In the genomic region with DNA sequence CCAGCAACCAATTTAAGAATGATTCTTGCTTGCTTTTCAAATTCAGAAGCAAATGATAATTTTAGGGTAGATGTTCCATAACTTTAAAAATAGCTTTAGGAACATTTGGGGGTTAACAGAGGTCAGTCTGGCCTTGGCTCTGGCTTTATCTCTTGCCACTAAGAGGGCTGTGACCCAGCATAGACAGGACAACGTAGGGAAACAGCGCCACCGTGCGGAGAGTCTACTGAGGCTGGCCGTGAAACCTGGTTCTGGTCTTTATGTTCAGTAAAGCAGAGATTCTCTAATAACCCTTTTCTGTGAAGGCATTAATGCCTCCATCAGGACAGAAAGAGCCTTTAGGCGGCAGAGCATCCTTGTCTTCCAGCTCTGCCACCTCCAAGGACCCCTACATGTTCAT, we compare ENCODE assay signal across 9 mouse cellular contexts. TPM values are rescaled to one million over a fixed set of nuclear protein-coding genes. Genes with fewer than 3 reads are reported as not detected.
A peak's percentile ranks its signal among the peaks of the same experiment; 100 is the strongest.
DNase-seq lines count a peak whose midpoint lies in the region; ATAC-seq and TF ChIP-seq lines count a peak whose summit lies in the region.
"Had no signal": no experiment of that assay in that cellular context is flagged by ENCODE, and none has a peak within 500 bp of the region (broad histone marks: within the 10 kb centered on the region; RNA-seq: fewer than 3 reads in every experiment).

No protein-coding gene starts in this region.

- H3K9me3 ChIP-seq in G1E (replicated peaks), result peaks cover 2% of the 10 kb centered on the region; the same call in 1 of the 2 replicates
- no peaks in the 10 kb centered on the region for H3K9me3 ChIP-seq in embryonic facial prominence, embryonic 10.5 days
- H3K9me3 ChIP-seq: midbrain, embryonic 12.5 days had no signal

- peak; percentile 72 for ATAC-seq in G1E (ENCODE audit: extremely low read depth, insufficient number of reproducible peaks, low FRiP score, poor library complexity, severe bottlenecking)
- no peak for ATAC-seq in activated CD4-positive, CD25-positive, alpha-beta regulatory T cell, adult 4 months

- peak; percentile 82 for TF ChIP-seq CTCF in G1E (IDR thresholded peaks at IDR 0.05; ENCODE audit: low read depth, low read length)

- H3K4me3 ChIP-seq in G1E (ENCODE audit: low read depth, low read length), result no peak overlapping the region
- no peak overlapping the region for H3K4me3 ChIP-seq in embryonic facial prominence, embryonic 10.5 days
- H3K4me3 ChIP-seq: midbrain, embryonic 12.5 days had no signal

- no peaks in the 10 kb centered on the region for H3K36me3 ChIP-seq in G1E (replicated peaks)
- H3K36me3 ChIP-seq in embryonic facial prominence, embryonic 10.5 days (replicated peaks), result no peaks in the 10 kb centered on the region
- H3K36me3 ChIP-seq: midbrain, embryonic 12.5 days had no signal

- H3K4me1 ChIP-seq in G1E (ENCODE audit: insufficient read depth, low read depth, low read length), result peaks cover 49% of the 10 kb centered on the region
- H3K4me1 ChIP-seq in embryonic facial prominence, embryonic 10.5 days, result no peaks in the 10 kb centered on the region; the same call in 1 of the 2 replicates

- DNase-seq in G1E (ENCODE audit: low spot score), result peak; percentile 55
- DNase-seq in adrenal gland, postnatal 10 days, result peak; percentile 91
- DNase-seq in embryonic facial prominence, embryonic 10.5 days (ENCODE audit: low spot score), result peak; percentile 84
- DNase-seq in heart, postnatal 14 days, result peak; percentile 87 to 93
- peak; percentile 83 to 85 for DNase-seq in layer of hippocampus, postnatal 10 days (ENCODE audit: low spot score in 2 of 2)
- peak; percentile 79 for DNase-seq in lung, postnatal 25 days (ENCODE audit: low spot score)
- DNase-seq in skeletal muscle tissue, adult 2 months (ENCODE audit: low read depth, low spot score), result peak; percentile 45

- intact Hi-C loops in heart, postnatal 14 days (cut with DNase I), result loop anchor here (1.0 to 10.0 kb wide), 2 partner anchors 63 to 222 kb away; no protein-coding TSS in a partner anchor

- WGBS in embryonic facial prominence, embryonic 10.5 days, result 3% methylated on average over 6 of the region's 6 CpGs

- no peak overlapping the region for H3K27ac ChIP-seq in embryonic facial prominence, embryonic 10.5 days (replicated peaks)
- H3K27ac ChIP-seq: midbrain, embryonic 12.5 days had no signal

- H3K27me3 ChIP-seq in G1E (ENCODE audit: insufficient read depth, low read length), result no peaks in the 10 kb centered on the region
- no peaks in the 10 kb centered on the region for H3K27me3 ChIP-seq in embryonic facial prominence, embryonic 10.5 days (replicated peaks; ENCODE audit: low read depth, poor library complexity, severe bottlenecking)
- H3K27me3 ChIP-seq: midbrain, embryonic 12.5 days had no signal

RNA-seq across cellular contexts. Expression of a gene that starts 9.3 kb away (rescaled TPM):
- total RNA-seq in G1E (2014; fragmentation: Nextera tagmentation), result 0.44 and 2.3 TPM in 2 replicates
- 0.60 and 0.87 TPM in 2 replicates for total RNA-seq in G1E (2017)
- polyA plus RNA-seq in G1E (2012), result 1.0 and 1.3 TPM in 2 replicates
- total RNA-seq in adrenal gland, postnatal 10 days (2021), result 1 to 10 TPM; 1.2 to 1.9 TPM
- 0.59 and 2.5 TPM in 2 replicates for polyA plus RNA-seq in embryonic facial prominence, embryonic 10.5 days (2016; fragmentation: Nextera tagmentation; extraction: Ambion mirVana)
- total RNA-seq in heart, postnatal 14 days (2021), result 1 to 10 TPM; 1.9 to 2.5 TPM
- total RNA-seq in layer of hippocampus, postnatal 10 days (2021), result 1 to 10 TPM; 6.7 to 8.1 TPM
- polyA plus RNA-seq in activated CD4-positive, CD25-positive, alpha-beta regulatory T cell, adult 4 months (2017; shearing (Covaris generic)), result not detected

RNA-seq across cellular contexts. Expression of a gene that starts 20.9 kb away (rescaled TPM):
- total RNA-seq in G1E (2014; fragmentation: Nextera tagmentation), result 1.0 and 1.7 TPM in 2 replicates
- total RNA-seq in G1E (2017), result 0.87 and 0.93 TPM in 2 replicates
- polyA plus RNA-seq in G1E (2012), result 0.20 and 0.21 TPM in 2 replicates
- total RNA-seq in adrenal gland, postnatal 10 days (2021), result under 1 TPM; 0.66 to 0.79 TPM
- polyA plus RNA-seq in embryonic facial prominence, embryonic 10.5 days (2016; fragmentation: Nextera tagmentation; extraction: Ambion mirVana), result not detected in 2 replicates
- total RNA-seq in heart, postnatal 14 days (2021), result under 1 TPM; 0.10 to 0.20 TPM
- not detected for total RNA-seq in layer of hippocampus, postnatal 10 days (2021)
- polyA plus RNA-seq in activated CD4-positive, CD25-positive, alpha-beta regulatory T cell, adult 4 months (2017; shearing (Covaris generic)), result 1 to 10 TPM in 1 of 2 experiments, under 1 TPM in 1; 0.60 to 1.2 TPM

RNA-seq across cellular contexts. Expression of a gene that starts 22.9 kb away (rescaled TPM):
- total RNA-seq in G1E (2014; fragmentation: Nextera tagmentation) (not detected in 2 replicates), G1E (2017) (6.7 and 7.2 TPM in 2 replicates)
- polyA plus RNA-seq in G1E (2012), result 0.34 and 0.65 TPM in 2 replicates
- under 1 TPM; 0.48 TPM for total RNA-seq in adrenal gland, postnatal 10 days (2021)
- polyA plus RNA-seq in embryonic facial prominence, embryonic 10.5 days (2016; fragmentation: Nextera tagmentation; extraction: Ambion mirVana), result 1.0 and 2.2 TPM in 2 replicates
- total RNA-seq in heart, postnatal 14 days (2021), result under 1 TPM; 0.22 to 0.29 TPM
- total RNA-seq in layer of hippocampus, postnatal 10 days (2021), result not detected
- not detected for polyA plus RNA-seq in activated CD4-positive, CD25-positive, alpha-beta regulatory T cell, adult 4 months (2017; shearing (Covaris generic))

RNA-seq across cellular contexts. Expression of a gene that starts 37.6 kb away (rescaled TPM):
- total RNA-seq in G1E (2014; fragmentation: Nextera tagmentation) (84.3 and 99.8 TPM in 2 replicates), G1E (2017) (63.4 and 71.0 TPM in 2 replicates)
- 14.3 and 15.6 TPM in 2 replicates for polyA plus RNA-seq in G1E (2012)
- total RNA-seq in adrenal gland, postnatal 10 days (2021), result 1 to 10 TPM; 1.5 to 2.0 TPM
- polyA plus RNA-seq in embryonic facial prominence, embryonic 10.5 days (2016; fragmentation: Nextera tagmentation; extraction: Ambion mirVana), result 0.28 and 0.40 TPM in 2 replicates
- under 1 TPM; 0.53 to 1.00 TPM for total RNA-seq in heart, postnatal 14 days (2021)
- total RNA-seq in layer of hippocampus, postnatal 10 days (2021), result under 1 TPM; 0.13 to 0.37 TPM
- polyA plus RNA-seq in activated CD4-positive, CD25-positive, alpha-beta regulatory T cell, adult 4 months (2017; shearing (Covaris generic)), result 10 to 100 TPM; 16.1 to 17.1 TPM
